Mouse (Mus musculus) testis, postnatal 14 days (tissue): ENCODE measurements around the gene Gm45194.

Source experiments
- DNase-seq: peaks from one replicate; pipeline ENCODE4 v3.0.0; 2021; ENCODE audit warnings: low spot score

Gm45194 gene

GRCm38 (mm10) chrX:111891089-111891488, at the start of gene Gm45194:
Gene Gm45194 (plus strand): TSS chrX:111891389.
- DNase-seq: no peak

GRCm38 (mm10) chrX:111855878-111856277, 35.3 kb upstream of the Gm45194 start:
- no peak for DNase-seq

GRCm38 (mm10) chrX:111881251-111881650, 9.9 kb upstream of the Gm45194 start:
- no peak for DNase-seq

GRCm38 (mm10) chrX:111894321-111895050, 3.3 kb downstream of the Gm45194 start:
- peak; percentile 83 for DNase-seq

GRCm38 (mm10) chrX:111895084-111895779, 4.0 kb downstream of the Gm45194 start:
- peak; percentile 45 for DNase-seq

- DNase-seq: no peak
Measured at GRCm38 (mm10) chrX:111917422-111917821, 26.2 kb downstream of the Gm45194 start.

- DNase-seq: no peak
Measured at GRCm38 (mm10) chrX:111960909-111961308, 69.7 kb downstream of the Gm45194 start.

- DNase-seq: no peak
Measured at GRCm38 (mm10) chrX:111999661-112000060, 108.5 kb downstream of the Gm45194 start.

GRCm38 (mm10) chrX:112010707-112011106, 119.5 kb downstream of the Gm45194 start, which contains the start of gene Tex16:
Gene Tex16 (plus strand): TSS chrX:112011007.
- DNase-seq: no peak

- DNase-seq: no peak
Measured at GRCm38 (mm10) chrX:112238749-112239148, 347.6 kb downstream of the Gm45194 start, which contains the start of gene 4933403O08Rik. Gene 4933403O08Rik (plus strand): TSS chrX:112239049.

- DNase-seq: no peak
Measured at GRCm38 (mm10) chrX:112242916-112243315, 351.7 kb downstream of the Gm45194 start.

GRCm38 (mm10) chrX:112255513-112255912, 364.3 kb downstream of the Gm45194 start:
- no peak for DNase-seq

- no peak for DNase-seq
Measured at GRCm38 (mm10) chrX:112273550-112273949, 382.4 kb downstream of the Gm45194 start.
